In genomic region chr9:60829610-60830009, GRCm38 (mm10) we compare ENCODE assay signal across 22 mouse cellular contexts. TPM values are rescaled to one million over a fixed set of nuclear protein-coding genes. Genes with fewer than 3 reads are reported as not detected.
DNase-seq lines count a peak whose midpoint lies in the region; ATAC-seq lines count a peak whose summit lies in the region.
"Had no signal": no experiment of that assay in that cellular context is flagged by ENCODE, and none has a peak within 500 bp of the region (broad histone marks: within the 10 kb centered on the region; RNA-seq: fewer than 3 reads in every experiment).

No protein-coding gene starts in this region.

- no peak overlapping the region for H3K9ac ChIP-seq in kidney, embryonic 15.5 days
- H3K9ac ChIP-seq in lung, embryonic 15.5 days = no peak overlapping the region
- H3K9ac ChIP-seq in stomach, embryonic 16.5 days (ENCODE audit: low read length) = no peak overlapping the region
- H3K9ac ChIP-seq: forebrain, embryonic 15.5 days; heart, embryonic 13.5 days; limb, embryonic 13.5 days; liver, embryonic 12.5 days had no signal

- peaks cover 17% of the 10 kb centered on the region for H3K4me1 ChIP-seq in kidney, embryonic 15.5 days
- peaks cover 24% of the 10 kb centered on the region for H3K4me1 ChIP-seq in lung, embryonic 15.5 days
- no peaks in the 10 kb centered on the region for H3K4me1 ChIP-seq in stomach, embryonic 16.5 days (ENCODE audit: control insufficient read depth, insufficient read depth, low read length)
- H3K4me1 ChIP-seq: forebrain, embryonic 15.5 days; liver, embryonic 12.5 days had no signal

- DNase-seq in cerebellum, postnatal 10 days = peak; percentile 13 to 29
- DNase-seq in cerebellum, postnatal 25 days = no peak
- no peak for DNase-seq in kidney, postnatal 36 days
- no peak for DNase-seq in lung, postnatal 4 days
- DNase-seq: adrenal gland, postnatal 10 days; cerebellum, adult 2 months; gastrocnemius, postnatal 10 days; heart, adult 2 months; heart, postnatal 14 days; kidney, adult 2 months; midbrain, embryonic 14.5 days; right cerebral cortex, postnatal 4 days; thymus, adult 18-20 months; thymus, postnatal 36 days had no signal

- no peak; the same call in 1 of the 2 replicates for ATAC-seq in kidney, embryonic 15.5 days (replicated peaks; ENCODE audit: low FRiP score)
- no peak for ATAC-seq in lung, embryonic 15.5 days (ENCODE audit: borderline replicate concordance, extremely low read depth, low FRiP score, low TSS enrichment)
- no peak for ATAC-seq in stomach, embryonic 16.5 days (ENCODE audit: insufficient read depth, low FRiP score)
- ATAC-seq: forebrain, embryonic 15.5 days; hindbrain, postnatal 0 days; liver, embryonic 12.5 days had no signal

- H3K4me2 ChIP-seq in kidney, embryonic 15.5 days = no peak overlapping the region
- no peak overlapping the region for H3K4me2 ChIP-seq in lung, embryonic 15.5 days
- no peak overlapping the region for H3K4me2 ChIP-seq in stomach, embryonic 16.5 days (ENCODE audit: low read depth, low read length)
- H3K4me2 ChIP-seq: forebrain, embryonic 15.5 days; heart, embryonic 13.5 days; limb, embryonic 13.5 days; liver, embryonic 12.5 days had no signal

- H3K27ac ChIP-seq in kidney, embryonic 15.5 days = peak overlapping the region; percentile 57
- H3K27ac ChIP-seq in lung, embryonic 15.5 days = peak overlapping the region; percentile 33; the same call in 1 of the 2 replicates
- H3K27ac ChIP-seq in stomach, embryonic 16.5 days (ENCODE audit: low read length) = peak overlapping the region; percentile 46
- H3K27ac ChIP-seq: forebrain, embryonic 15.5 days; heart, adult 2 months; heart, embryonic 13.5 days; hindbrain, postnatal 0 days; limb, embryonic 13.5 days; liver, embryonic 12.5 days had no signal

- no peaks in the 10 kb centered on the region for H3K27me3 ChIP-seq in kidney, embryonic 15.5 days
- H3K27me3 ChIP-seq in lung, embryonic 15.5 days = no peaks in the 10 kb centered on the region
- H3K27me3 ChIP-seq in stomach, embryonic 16.5 days (ENCODE audit: control insufficient read depth, insufficient read depth, low read length) = no peaks in the 10 kb centered on the region
- H3K27me3 ChIP-seq: forebrain, embryonic 15.5 days; heart, embryonic 13.5 days; limb, embryonic 13.5 days; liver, embryonic 12.5 days had no signal

- no peaks in the 10 kb centered on the region for H3K36me3 ChIP-seq in kidney, embryonic 15.5 days
- H3K36me3 ChIP-seq in lung, embryonic 15.5 days = no peaks in the 10 kb centered on the region
- H3K36me3 ChIP-seq in stomach, embryonic 16.5 days (ENCODE audit: control insufficient read depth, insufficient read depth, low read length) = no peaks in the 10 kb centered on the region
- H3K36me3 ChIP-seq: forebrain, embryonic 15.5 days; heart, embryonic 13.5 days; liver, embryonic 12.5 days had no signal

- no peak overlapping the region for H3K4me3 ChIP-seq in kidney, embryonic 15.5 days (replicated peaks)
- H3K4me3 ChIP-seq in lung, embryonic 15.5 days = no peak overlapping the region
- H3K4me3 ChIP-seq in stomach, embryonic 16.5 days (replicated peaks; ENCODE audit: low read length) = no peak overlapping the region
- H3K4me3 ChIP-seq: forebrain, embryonic 15.5 days; heart, adult 2 months; heart, embryonic 13.5 days; limb, embryonic 13.5 days; liver, embryonic 12.5 days had no signal

- no peaks in the 10 kb centered on the region for H3K9me3 ChIP-seq in kidney, embryonic 15.5 days (replicated peaks)
- no peaks in the 10 kb centered on the region for H3K9me3 ChIP-seq in lung, embryonic 15.5 days
- no peaks in the 10 kb centered on the region for H3K9me3 ChIP-seq in stomach, embryonic 16.5 days (replicated peaks; ENCODE audit: control insufficient read depth, low read length)
- H3K9me3 ChIP-seq: forebrain, embryonic 15.5 days; heart, embryonic 13.5 days; limb, embryonic 13.5 days; liver, embryonic 12.5 days had no signal

- 32% methylated on average over 4 of the region's 4 CpGs for WGBS in kidney, embryonic 15.5 days
- 46% methylated on average over 4 of the region's 4 CpGs for WGBS in lung, embryonic 15.5 days
- WGBS in stomach, embryonic 16.5 days = 66% methylated on average over 4 of the region's 4 CpGs

RNA-seq across cellular contexts. Expression of gene Uaca, which starts 35.3 kb away (rescaled TPM):
- 33.5 and 36.2 TPM in 2 replicates for polyA plus RNA-seq in kidney, embryonic 15.5 days (2015; fragmentation: Nextera tagmentation; extraction: Ambion mirVana)
- 33.1 and 34.9 TPM in 2 replicates for polyA plus RNA-seq in lung, embryonic 15.5 days (2015; fragmentation: Nextera tagmentation; extraction: Ambion mirVana)
- 42.0 and 48.7 TPM in 2 replicates for polyA plus RNA-seq in stomach, embryonic 16.5 days (2015; fragmentation: Nextera tagmentation; extraction: Ambion mirVana)

Comparison
In these comparisons a context has a peak if more than half of its experiments do, and no peak if none do; other contexts are left out.
1. DNase-seq: peak in cerebellum, postnatal 10 days (2 of 2); none in cerebellum, postnatal 25 days (0 of 2), kidney, postnatal 36 days (0 of 2) and lung, postnatal 4 days (0 of 2).
2. Peak in every context shown above with its lines, with median percentiles within 50 percentile points of each other: H3K27ac ChIP-seq.